Mouse (Mus musculus) CH12F3 (cell line): Measurements from ENCODE around the gene Tnfrsf26.
"Not testable (repeated sequence)": the region's sequence is repeated elsewhere in the genome, so short reads cannot be mapped to it uniquely, and the experiment has no call there.

Experiments used
- in situ Hi-C: fragments of 300-500 bp; cut with MboI; formaldehyde crosslinking; loops from 2 replicates; pipeline ENCODE4 v1.14.3; 2020; ENCODE audit warnings: low sequenced_read_pairs

Tnfrsf26 gene

DNA sequence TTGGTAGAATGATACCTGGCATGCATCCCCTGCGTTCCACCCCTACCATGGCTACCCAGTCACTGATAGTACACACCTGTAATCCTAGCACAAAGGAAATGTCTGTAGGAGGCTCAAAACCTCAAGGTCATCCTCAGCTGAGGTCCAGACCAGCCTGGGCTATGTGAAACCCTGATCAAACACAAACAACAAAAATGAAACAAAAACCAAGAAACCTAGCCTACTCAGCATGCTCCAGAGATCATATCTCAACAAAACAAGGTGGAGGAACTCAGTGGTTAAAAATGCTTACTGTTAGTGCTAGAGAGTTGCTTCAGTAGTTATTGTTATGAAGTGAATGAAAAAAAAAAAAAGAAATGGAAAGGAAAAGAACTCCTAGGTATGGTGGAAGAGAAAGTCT lies at the start of gene Tnfrsf26:
TSS of gene Tnfrsf26 (minus strand) at position 183 of the 400 bp plus-strand sequence.
- in situ Hi-C loops, result no loop called here

DNA sequence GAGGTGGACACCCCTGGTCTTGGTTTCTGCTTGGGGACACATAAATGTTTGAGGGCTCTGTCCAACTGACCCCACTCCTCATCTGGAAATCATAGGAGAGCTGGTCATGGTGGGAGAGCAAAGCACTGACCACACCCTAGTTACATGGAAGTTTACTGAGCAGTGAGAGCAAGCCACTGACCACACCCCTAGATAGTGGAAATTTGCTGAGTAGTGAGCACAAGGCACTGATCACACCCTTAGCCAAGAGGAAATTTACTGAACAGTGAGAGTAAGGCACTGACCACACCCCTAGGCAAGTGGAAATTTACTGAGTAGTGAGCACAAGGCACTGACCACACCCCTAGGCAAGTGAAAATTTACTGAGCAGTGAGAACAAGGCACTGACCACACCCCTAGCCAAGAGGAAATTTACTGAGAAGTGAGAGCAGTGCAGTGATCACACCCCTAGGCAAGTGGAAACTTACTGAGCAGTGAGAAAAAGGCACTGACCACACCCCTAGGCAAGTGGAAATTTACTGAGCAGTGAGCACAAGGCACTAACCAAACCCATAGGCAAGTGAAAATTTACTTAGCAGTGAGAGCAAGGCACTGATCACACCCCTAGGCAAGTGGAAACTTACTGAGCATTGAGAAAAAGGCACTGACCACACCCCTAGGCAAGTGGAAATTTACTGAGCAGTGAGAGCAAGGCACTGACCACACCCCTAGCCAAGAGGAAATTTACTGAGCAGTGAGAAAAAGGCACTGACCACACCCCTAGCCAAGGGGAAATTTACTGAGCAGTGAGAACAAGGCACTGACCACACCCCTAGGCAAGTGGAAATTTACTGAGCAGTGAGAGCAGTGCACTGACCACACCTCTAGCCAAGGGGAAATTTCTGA lies 38.1 kb upstream of the Tnfrsf26 start:
- in situ Hi-C loops, result no loop called here

DNA sequence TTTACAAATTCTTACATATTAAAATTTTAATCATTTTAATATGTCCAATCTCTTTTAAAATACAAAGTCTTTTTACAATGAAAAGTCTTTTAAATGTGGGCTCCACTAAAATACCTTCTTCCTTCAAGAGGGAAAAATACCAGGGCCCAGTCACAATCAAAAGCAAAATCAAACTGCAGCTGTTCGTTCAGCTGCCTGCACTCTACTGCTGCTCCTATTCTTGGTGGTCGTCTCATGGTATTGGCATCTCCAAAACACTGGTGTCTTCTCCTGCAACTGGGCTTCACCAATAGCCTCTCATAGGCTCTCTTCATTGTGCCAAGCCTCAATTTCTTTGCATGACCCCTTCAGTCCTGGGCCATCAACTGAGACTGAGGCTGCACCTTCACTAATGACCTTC lies 34.9 kb upstream of the Tnfrsf26 start:
- in situ Hi-C loops, result no loop called here

DNA sequence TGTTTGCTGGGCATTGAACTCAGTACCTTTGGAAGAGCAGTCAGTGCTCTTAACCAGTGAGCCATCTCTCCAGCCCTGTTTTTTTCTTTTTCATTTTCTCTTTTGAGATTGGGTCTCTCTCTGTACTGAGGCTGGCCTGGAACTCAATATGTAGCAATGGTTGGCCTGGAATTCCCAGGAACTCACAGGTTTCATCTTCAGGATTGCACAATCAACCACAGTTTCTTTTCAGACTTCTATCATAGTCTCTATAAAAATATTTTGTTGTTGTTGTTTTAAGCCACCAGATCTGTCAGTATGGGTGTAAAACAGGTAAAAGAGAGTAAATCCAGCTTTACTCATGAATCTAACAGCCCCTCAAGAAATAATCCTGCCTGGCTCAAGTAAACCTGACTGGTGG lies 32.3 kb upstream of the Tnfrsf26 start:
- in situ Hi-C loops, result no loop called here

DNA sequence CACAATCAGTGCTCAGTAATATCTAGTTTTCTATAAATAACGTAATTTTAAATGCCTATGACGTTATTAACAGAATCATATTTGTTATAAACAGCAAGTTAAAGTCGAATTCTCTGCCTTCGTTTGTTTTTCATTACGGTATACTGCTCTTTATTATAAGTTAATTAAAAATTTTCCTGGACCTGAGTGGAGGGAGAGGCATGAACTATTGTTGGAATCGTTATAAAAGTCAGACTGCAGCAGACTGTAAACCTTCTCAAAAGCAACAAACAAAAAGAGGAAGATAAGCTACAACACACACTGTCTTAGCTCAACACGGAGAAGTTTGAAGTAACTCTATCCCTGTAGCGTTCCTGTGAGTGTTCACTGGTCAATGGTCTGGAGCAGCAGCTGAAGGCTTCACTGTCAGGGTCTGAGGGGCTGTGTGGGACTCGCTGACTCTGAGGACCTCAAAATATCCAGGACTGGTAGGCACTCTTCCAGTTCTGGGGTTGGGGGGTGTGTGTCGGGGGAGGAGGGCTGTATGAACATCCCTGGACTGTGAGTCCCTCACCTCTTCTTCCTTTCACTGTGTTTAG lies 21.3 kb upstream of the Tnfrsf26 start:
- in situ Hi-C loops, result not testable (repeated sequence)

DNA sequence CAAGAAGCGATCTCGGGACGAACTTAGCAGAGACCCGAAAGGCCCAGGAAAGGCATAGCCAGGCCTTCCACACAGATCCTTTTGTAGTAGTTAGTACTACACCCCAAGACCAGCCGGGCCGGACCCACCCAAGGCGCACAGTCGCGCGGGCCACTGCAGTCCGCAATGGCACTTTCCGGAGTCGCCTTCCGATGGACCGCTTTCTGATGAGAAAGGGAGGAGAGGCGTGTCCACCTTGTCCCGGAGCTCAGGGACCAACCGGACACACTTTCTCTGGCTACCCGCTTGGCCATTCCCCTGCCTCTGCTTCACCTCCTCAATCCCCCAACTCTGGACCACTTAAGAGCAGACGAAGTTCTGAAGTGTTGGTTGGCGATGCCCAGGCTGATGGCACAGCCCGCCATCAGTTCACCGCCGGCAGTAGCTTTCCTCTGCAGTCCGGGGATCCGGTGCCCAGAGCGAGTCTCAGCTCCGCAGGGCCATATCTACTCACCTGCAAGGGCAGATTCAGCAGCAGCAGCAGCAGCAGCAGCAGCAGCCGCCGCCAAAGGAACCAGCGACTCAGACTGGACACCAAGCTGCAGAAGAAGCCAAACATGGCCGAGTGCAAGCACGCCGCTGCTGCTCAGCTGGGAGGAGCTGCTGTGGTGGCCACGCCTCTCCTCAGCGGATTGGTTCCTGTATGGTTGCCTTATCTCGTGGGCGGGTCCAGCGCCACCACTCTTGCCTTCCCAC lies 20.7 kb upstream of the Tnfrsf26 start, which contains the start of gene Tnfrsf22:
TSS of gene Tnfrsf22 (minus strand) at position 628 of the 735 bp plus-strand sequence.
- in situ Hi-C loops, result no loop called here

DNA sequence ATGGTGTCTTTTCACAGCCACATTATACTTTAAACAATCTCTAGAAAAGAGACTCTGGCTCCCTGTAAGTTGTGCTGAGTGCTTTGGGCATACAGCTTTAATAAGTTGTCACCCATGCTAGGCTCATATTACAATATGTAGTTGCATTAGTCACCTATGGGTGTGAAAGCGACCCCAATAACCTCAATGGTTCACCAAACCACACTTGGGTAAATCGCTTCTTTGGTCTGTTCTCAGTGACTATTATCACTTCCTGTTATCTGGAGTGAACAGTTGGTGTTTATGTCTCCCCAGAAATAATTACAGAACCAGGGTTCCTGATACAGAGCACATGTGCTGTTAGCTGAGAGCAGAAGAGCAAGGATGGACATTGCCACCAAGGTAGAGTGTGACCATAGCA lies 15.4 kb upstream of the Tnfrsf26 start:
- in situ Hi-C loops, result not testable (repeated sequence)

DNA sequence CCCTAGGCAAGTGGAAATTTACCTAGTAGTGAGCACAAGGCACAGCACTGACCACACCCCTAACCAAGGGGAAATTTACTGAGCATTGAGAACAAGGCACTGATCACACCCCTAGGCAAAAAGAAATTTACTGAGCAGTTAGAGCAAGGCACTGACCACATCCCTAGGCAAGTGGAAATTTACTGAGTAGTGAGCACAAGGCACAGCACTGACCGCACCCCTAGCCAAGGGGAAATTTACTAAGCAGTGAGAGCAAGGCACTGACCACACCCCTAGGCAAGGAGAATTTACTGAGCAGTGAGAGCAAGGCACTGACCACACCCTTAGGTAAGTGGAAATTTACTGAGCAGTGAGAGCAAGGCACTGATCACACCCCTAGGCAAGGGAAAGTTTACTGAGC lies 8.2 kb upstream of the Tnfrsf26 start:
- in situ Hi-C loops, result no loop called here

DNA sequence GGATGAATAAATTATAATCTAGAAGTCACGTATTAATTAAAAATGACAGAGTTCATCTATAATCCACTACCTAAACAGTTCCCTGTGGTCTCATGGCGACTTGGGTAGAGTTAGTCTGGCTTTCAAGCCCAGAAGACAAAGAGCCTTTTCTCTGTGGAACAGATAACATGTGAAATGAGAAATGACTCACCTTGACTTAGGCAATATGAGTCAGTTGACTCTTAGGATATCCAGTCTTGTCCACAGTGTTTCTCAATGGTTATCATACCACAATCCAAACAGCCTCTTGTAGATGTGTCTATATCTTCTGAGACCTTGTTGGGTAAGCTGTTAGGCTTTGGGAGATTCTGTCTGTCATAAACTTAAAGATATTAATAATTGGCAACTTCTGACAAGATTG lies 3.0 kb upstream of the Tnfrsf26 start:
- in situ Hi-C loops, result no loop called here

DNA sequence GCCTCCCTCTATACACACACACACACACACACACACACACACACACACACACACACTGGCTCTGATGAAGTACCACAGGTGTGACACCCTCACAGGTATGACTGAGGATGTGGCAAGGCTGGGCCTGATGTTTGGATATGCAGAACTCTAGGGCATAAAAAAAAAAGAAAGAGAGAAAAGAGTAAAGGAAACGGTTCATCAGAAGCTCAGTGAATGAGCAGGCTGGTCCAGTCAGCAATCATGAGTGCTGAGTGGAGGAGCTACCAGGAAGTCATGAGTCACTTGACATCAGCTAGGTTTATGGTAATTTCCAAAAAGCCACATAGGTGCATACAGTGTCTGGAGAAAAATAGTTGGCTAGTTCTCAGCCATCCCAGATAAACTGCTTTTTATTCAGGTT lies 979 bp upstream of the Tnfrsf26 start:
- in situ Hi-C loops, result no loop called here

DNA sequence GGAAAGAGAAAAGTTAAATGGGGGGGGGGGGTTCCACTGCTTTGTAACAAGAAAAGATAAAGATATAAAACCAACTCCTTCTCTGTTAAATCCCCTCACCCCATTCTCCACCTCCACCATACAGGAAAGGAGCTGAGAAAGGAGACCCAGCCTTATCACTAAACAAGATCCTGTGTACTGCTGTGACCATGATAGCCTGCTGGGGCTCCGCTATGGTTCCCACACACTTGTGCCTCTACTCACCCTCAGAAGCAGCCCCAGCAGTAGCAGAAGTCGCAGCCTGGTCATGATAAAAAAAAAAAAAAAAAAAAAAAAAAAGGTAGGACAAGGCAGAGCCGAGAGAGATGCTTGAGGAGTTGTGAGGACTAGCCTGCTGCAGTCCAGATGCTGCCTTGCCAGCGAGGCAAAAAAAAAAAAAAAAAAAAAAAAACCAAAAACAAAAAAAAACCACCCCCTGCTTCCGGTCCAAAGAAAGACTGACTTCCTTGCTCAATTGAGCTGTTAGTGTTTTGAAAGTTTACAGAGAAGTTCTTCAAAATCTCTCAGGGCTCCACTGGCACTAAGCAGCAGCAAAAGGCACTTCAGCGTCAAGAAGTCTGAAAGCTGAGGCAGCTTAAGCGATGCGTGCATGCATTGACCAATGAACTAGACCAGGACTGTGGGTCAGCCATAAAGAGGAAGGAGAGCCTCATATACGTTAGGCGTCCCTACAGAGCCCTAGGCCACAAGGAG lies 801 bp downstream of the Tnfrsf26 start:
- in situ Hi-C loops, result no loop called here

DNA sequence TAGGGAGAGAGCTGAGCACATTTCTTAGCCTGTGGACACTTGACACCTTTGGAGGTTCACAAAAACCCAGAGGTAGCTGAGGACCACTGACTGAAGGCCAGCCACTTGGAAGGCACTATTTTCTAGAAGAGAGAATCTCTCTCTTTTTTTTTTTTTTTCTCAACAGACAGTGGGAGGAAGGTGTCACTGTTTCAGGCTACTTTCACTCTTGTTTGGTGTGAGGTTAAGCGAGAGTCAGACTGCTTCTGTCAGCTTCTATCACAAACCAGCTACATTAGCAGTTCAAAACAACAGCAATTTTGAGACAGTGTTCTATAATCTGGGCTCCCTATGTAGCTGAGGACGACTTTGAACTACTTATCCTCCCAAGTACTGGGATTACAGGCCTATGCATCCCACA lies 2.3 kb downstream of the Tnfrsf26 start:
- in situ Hi-C loops, result no loop called here

DNA sequence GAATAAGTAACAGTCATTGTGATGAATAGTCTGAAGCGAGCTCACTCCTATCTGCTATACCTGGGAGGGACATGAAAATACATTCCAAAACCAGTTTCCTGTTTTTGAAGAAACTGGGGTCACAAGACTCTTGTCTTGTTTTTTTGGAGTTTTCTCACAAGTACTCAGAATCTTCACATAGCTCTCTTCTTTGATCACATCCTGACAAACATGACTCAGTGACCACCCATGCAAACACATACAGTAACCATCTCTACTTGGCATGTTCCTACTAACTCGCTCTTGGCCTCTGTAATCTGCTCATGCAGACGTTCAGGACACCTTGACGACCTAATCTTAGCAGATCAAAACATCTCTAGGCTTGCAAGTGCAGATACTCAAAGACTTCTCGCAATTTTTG lies 3.4 kb downstream of the Tnfrsf26 start:
- in situ Hi-C loops, result no loop called here

DNA sequence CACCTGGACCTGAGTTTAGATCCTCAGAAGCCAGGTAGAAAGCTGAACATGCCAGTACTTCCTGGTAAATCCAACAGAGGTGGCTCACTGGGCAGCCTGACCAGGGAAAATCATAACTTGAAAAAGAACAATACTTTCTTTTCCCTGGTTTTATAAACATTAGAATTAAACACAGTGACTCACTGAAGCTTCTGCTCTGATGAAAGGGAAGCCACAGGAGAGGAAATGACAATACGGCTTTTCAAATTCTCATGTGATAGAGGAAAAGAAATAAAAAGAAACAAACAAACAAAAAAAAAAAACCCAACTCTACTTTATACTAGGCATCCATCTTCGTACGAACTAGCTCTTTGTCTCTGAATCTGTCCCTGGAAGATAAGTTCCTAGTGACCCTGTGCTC lies 4.0 kb downstream of the Tnfrsf26 start:
- in situ Hi-C loops, result no loop called here

DNA sequence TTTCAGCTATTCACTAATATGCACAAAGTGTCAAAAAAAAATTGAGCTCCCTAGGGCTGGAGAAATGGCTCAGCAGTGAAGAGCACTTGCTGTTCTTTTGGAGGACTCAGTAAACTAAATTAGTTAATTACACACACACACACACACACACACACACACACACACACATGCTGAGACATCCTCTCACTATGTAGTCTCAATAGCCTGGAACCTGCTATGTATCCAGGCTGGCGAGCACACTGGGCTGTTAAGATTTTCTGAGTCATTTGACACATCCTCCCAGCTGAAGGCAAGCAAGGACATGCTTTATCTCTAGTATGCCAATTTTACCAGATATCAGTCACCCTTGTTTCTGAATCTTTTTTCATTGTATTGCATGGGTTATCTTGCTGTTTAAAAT lies 7.6 kb downstream of the Tnfrsf26 start:
- in situ Hi-C loops, result no loop called here

DNA sequence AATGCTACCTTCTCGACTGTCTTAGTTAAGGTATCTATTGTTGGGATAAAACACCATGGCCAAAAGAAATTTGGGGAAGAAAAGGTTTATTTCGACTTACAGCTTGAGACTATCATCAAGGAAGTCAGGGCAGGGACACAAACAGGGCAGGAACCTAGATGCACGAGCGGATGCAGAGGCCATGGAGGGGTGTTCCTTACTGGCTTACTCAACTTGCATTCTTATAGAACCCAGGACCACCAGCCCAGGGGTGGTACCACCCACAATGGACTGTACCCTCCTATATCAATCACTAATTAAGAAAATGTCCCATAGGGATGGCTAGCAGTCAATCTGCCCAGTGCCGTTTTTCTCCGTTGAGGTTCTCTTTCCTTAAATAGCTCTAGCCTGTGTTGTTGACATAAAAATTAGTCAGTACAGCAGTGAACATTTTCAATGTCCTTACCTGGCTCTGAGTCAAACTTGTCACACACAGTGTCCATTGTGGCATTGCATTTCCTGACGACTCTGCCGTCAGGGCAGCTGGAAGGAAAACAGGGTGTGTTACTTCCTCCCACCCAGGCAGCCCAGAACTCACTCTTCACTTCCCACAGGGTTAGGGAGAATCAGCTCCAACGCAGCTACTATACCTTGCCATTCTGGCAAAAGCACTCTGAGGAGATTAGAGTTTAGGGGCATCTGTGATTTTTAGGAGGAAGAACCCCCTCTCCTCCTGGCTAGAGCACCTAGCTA lies 14.0 kb downstream of the Tnfrsf26 start:
- in situ Hi-C loops, result no loop called here

DNA sequence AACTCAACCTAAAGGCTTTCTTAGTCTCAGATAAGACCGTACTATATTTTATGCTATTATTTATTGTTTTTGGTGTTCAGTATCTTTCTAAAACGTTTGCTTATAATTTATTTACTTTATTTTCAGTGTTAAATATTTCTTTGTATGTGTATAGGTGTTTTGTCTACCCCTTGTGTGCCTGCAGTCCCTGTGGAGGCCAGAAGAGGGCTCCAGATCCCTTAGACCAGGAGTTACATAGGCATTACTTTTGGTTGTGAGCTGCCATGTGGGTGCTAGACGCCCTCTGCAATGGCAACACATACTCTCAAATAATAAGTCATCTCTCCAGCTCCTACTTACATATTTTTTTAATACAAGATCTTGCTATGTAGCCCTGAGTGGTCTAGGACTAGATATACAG lies 16.3 kb downstream of the Tnfrsf26 start:
- in situ Hi-C loops, result no loop called here

DNA sequence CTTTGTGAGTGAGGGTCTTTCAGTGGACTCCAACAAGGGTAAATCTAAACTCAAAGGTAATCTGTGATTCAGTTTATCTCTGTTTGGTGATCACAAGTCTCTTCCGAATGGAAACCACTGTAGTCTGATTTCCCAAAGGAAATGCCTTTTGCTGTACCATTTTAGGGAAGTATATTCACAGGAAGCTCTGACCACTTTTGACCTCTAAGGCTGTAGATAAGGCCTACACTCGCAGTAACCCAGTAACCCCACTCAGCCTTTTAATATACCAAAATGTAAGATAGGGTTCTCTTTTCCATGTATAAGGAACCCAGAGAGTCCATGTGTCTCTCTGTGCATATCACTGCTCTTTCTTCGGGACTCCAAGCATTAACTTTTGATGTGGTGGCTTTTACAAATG lies 23.2 kb downstream of the Tnfrsf26 start:
- in situ Hi-C loops, result no loop called here

DNA sequence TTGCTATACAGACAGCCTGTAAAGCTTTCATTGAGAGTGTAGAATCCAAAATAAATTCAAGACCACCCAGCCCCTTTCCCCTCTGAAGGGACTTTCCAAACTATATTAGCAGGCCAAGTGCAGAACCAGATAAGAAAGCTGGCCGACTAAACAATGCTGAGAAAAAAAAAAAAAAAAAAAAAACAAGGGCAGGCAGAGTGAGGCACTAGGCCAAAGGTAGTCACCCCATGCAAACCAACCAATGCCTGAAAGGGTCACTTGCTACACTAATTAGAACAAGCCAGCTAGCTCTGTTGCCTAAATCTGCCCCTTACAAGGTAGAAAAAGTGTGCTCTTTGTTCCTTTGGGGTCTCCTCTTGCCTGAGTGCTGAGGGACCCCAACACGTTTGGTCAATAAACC lies 23.6 kb downstream of the Tnfrsf26 start:
- in situ Hi-C loops, result no loop called here

DNA sequence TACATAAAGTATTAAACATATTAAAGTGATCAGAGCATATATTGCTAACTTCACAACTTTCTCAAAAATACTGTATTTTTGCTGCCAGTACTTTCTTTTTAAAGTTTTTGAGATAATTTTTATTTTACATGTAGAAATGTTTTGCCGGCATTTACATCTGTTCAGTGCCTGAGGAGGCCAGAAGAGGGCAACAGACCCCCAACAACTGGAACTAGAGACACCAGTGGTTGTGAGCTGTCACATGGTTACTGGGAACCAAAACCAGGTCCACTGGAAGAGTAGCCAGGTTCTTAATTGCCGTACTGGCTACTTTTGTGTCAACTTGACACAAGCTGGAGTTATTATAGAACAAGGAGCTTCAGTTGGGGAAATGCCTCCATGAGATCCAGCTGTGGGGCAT lies 26.8 kb downstream of the Tnfrsf26 start:
- in situ Hi-C loops, result no loop called here
